Mouse (Mus musculus) CH12.LX (cell line): ENCODE data around the gene Olfr1373.
"Not testable (repeated sequence)": the region's sequence is repeated elsewhere in the genome, so short reads cannot be mapped to it uniquely, and the experiment has no call there.

Experiments
- CHD2 ChIP-seq: IDR thresholded peaks from 2 replicates; pipeline ENCODE4 v1.6.1; 2011; ENCODE audit warnings: low read length, improper control_type of control experiment
- CTCF ChIP-seq, 2 experiments: IDR thresholded peaks in 1 of 2; conservative IDR thresholded peaks in 1 of 2; 2 replicates each; pipeline ENCODE4 v1.5.1; 2011 to 2012; ENCODE audit warnings: low read depth in 2 of 2, low read length in 2 of 2, improper control_type of control experiment in 1 of 2, inconsistent platforms in 1 of 2, mild to moderate bottlenecking in 1 of 2, moderate library complexity in 1 of 2
- E2F4 ChIP-seq: IDR thresholded peaks from 2 replicates; pipeline ENCODE4 v1.6.1; 2011; ENCODE audit warnings: low read depth, low read length, improper control_type of control experiment; ENCODE audit not compliant: insufficient replicate concordance
- KAT2A ChIP-seq: IDR thresholded peaks from 2 replicates; pipeline ENCODE4 v1.6.1; 2012; ENCODE audit warnings: low read length, improper control_type of control experiment, inconsistent platforms; ENCODE audit not compliant: insufficient replicate concordance
- MAFK ChIP-seq: IDR thresholded peaks from 2 replicates; pipeline ENCODE4 v1.6.1; 2011; ENCODE audit warnings: low read length, improper control_type of control experiment; ENCODE audit not compliant: insufficient replicate concordance
- NELFE ChIP-seq: IDR thresholded peaks from 2 replicates; pipeline ENCODE4 v1.6.1; 2011; ENCODE audit warnings: low read depth, low read length, improper control_type of control experiment
- POLR2A ChIP-seq: IDR thresholded peaks from 2 replicates; pipeline ENCODE4 v1.6.1; 2011; ENCODE audit warnings: low read depth, mild to moderate bottlenecking, improper control_type of control experiment, low read length
- SMC3 ChIP-seq: IDR thresholded peaks from 2 replicates; pipeline ENCODE4 v1.6.1; 2011; ENCODE audit warnings: low read depth, low read length, improper control_type of control experiment
- TBP ChIP-seq: conservative IDR thresholded peaks from 2 replicates; pipeline ENCODE4 v1.6.1; 2011; ENCODE audit warnings: low read depth, low read length, improper control_type of control experiment
- ZC3H11A ChIP-seq: IDR thresholded peaks from 2 replicates; pipeline ENCODE4 v1.6.1; 2012; ENCODE audit warnings: low read depth, mild to moderate bottlenecking, inconsistent platforms, low read length, improper control_type of control experiment
- ZNF384 ChIP-seq: IDR thresholded peaks from 2 replicates; pipeline ENCODE4 v1.6.1; 2012; ENCODE audit warnings: low read depth, low read length, improper control_type of control experiment, inconsistent platforms

DNA sequence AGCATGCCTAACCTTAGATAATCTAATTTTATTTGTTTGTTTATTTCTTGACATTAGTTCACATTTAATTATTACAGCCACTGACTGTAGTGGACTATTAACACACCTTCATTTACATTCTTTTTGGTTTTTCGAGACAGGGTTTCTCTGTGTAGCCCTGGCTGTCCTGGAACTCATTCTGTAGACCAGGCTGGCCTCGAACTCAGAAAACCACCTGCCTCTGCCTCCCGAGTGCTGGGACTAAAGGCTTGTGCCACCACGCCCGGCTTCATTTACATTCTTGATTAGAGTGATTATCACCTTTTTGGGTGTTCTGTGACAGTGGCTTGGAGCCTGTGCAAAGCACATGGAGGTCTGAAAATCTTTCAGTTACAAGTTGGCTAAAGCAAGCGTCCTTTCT is 29.2 kb downstream of the Olfr1373 start:
- TF ChIP-seq NELFE; POLR2A; CTCF (conservative IDR thresholded peaks at IDR 0.05 in 1 of 2, IDR thresholded peaks at IDR 0.05 in 1 of 2; ENCODE audit: low read depth in 2 of 2, low read length in 2 of 2); TBP; ZNF384; KAT2A; CHD2; MAFK; E2F4; SMC3; ZC3H11A: not testable (repeated sequence)
